Mouse (Mus musculus): ENCODE data around the gene Mroh2a. TPM values are rescaled to one million over a fixed set of nuclear protein-coding genes. Genes with fewer than 3 reads are reported as not detected.
A peak's percentile ranks its signal among the peaks of the same experiment; 100 is the strongest.

Mroh2a gene
- polyA plus RNA-seq, 1 experiment from 2014 or later, result 0.29 TPM

DNA sequence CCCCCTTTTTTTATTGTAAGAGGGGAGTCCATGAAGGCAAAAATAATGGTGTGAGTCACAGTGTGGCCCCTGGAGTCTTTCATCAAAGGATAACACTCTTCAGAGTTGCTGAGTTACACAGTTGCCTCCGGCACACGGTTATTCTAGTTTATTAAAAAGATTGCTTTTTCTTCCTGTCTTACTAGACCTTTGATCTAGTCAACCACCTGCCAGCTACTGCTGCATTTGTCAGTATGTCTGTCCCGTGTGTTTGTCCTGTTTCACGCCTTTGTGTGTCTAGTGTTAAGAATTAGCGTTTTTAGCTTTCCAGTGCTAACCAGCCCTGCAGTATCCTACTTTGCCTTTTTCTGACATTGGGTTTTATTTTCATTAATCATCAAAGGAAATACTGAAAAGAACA, 58.9 kb downstream of the Mroh2a start:
- 47% methylated on average over 5 of the region's 5 CpGs for WGBS
- Histone ChIP-seq H3K9ac (ENCODE audit: low read depth, low read length) (no peak overlapping the region), H3K9me3 (ENCODE audit: control insufficient read depth) (0 out of 2 replicates have a peak, but pooled peaks cover 2% of the 10 kb centered on the region), H3K4me3 (ENCODE audit: low read depth, low read length) (no peak overlapping the region), H3K4me2 (replicated peaks; ENCODE audit: low read depth) (no peak overlapping the region), H3K27me3 (replicated peaks; ENCODE audit: control insufficient read depth, insufficient read depth, low read length) (no peaks in the 10 kb centered on the region), H3K4me1 (replicated peaks; ENCODE audit: control insufficient read depth, insufficient read depth, low read length) (0 out of 2 replicates have a peak, but pooled peaks cover 3% of the 10 kb centered on the region), H3K27ac (ENCODE audit: low read depth, low read length) (no peak overlapping the region), H3K36me3 (ENCODE audit: control insufficient read depth, insufficient read depth) (no peaks in the 10 kb centered on the region)
- ATAC-seq, result no peak
- no peak for TF ChIP-seq CTCF (IDR thresholded peaks at IDR 0.05; ENCODE audit: low read depth)

GRCm38 (mm10) chr1:88286136-88286845, 59.5 kb downstream of the Mroh2a start:
- Histone ChIP-seq H3K27ac (ENCODE audit: low read depth, low read length) (no peak overlapping the region), H3K4me1 (replicated peaks; ENCODE audit: control insufficient read depth, insufficient read depth, low read length) (0 out of 2 replicates have a peak, but pooled peaks cover 3% of the 10 kb centered on the region), H3K9ac (ENCODE audit: low read depth, low read length) (no peak overlapping the region), H3K27me3 (replicated peaks; ENCODE audit: control insufficient read depth, insufficient read depth, low read length) (no peaks in the 10 kb centered on the region), H3K4me2 (replicated peaks; ENCODE audit: low read depth) (no peak overlapping the region), H3K4me3 (ENCODE audit: low read depth, low read length) (no peak overlapping the region), H3K9me3 (ENCODE audit: control insufficient read depth) (0 out of 2 replicates have a peak, but pooled peaks cover 7% of the 10 kb centered on the region), H3K36me3 (ENCODE audit: control insufficient read depth, insufficient read depth) (no peaks in the 10 kb centered on the region)
- WGBS, result 83% methylated on average over 15 of the region's 15 CpGs
- TF ChIP-seq CTCF (IDR thresholded peaks at IDR 0.05; ENCODE audit: low read depth), result no peak
- no peak for ATAC-seq

- Histone ChIP-seq H3K4me1 (replicated peaks; ENCODE audit: control insufficient read depth, insufficient read depth, low read length) (0 out of 2 replicates have a peak, but pooled peaks cover 3% of the 10 kb centered on the region), H3K36me3 (ENCODE audit: control insufficient read depth, insufficient read depth) (no peaks in the 10 kb centered on the region), H3K9ac (ENCODE audit: low read depth, low read length) (no peak overlapping the region), H3K4me3 (ENCODE audit: low read depth, low read length) (no peak overlapping the region), H3K4me2 (replicated peaks; ENCODE audit: low read depth) (no peak overlapping the region), H3K27me3 (replicated peaks; ENCODE audit: control insufficient read depth, insufficient read depth, low read length) (no peaks in the 10 kb centered on the region), H3K27ac (ENCODE audit: low read depth, low read length) (no peak overlapping the region), H3K9me3 (ENCODE audit: control insufficient read depth) (0 out of 2 replicates have a peak, but pooled peaks cover 7% of the 10 kb centered on the region)
- TF ChIP-seq CTCF (IDR thresholded peaks at IDR 0.05; ENCODE audit: low read depth), result no peak
- 74% methylated on average over 13 of the region's 13 CpGs for WGBS
- ATAC-seq, result no peak; the same call in 1 of the 2 replicates
Observed at GRCm38 (mm10) chr1:88286887-88287696, 60.3 kb downstream of the Mroh2a start.

DNA sequence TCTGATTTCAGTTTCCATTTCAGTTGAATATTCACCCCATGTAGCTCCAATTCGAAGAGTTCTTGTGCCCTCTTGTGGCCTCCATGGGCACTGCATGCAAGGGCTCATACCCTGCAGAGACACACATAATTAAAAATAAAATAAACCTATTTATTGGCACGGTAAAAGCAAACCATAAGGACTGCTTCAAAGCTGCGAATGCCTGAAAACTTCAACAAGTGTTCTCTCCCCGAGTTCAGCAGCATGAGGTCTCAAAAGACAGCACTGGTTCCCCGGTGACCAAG, 60.9 kb downstream of the Mroh2a start:
- WGBS, result 33% methylated on average over 5 of the region's 5 CpGs
- peak; percentile 95 for TF ChIP-seq CTCF (IDR thresholded peaks at IDR 0.05; ENCODE audit: low read depth)
- Histone ChIP-seq H3K27me3 (replicated peaks; ENCODE audit: control insufficient read depth, insufficient read depth, low read length) (no peaks in the 10 kb centered on the region), H3K4me3 (ENCODE audit: low read depth, low read length) (no peak overlapping the region), H3K9me3 (ENCODE audit: control insufficient read depth) (0 out of 2 replicates have a peak, but pooled peaks cover 7% of the 10 kb centered on the region), H3K9ac (ENCODE audit: low read depth, low read length) (no peak overlapping the region), H3K36me3 (ENCODE audit: control insufficient read depth, insufficient read depth) (no peaks in the 10 kb centered on the region), H3K4me2 (replicated peaks; ENCODE audit: low read depth) (no peak overlapping the region), H3K27ac (ENCODE audit: low read depth, low read length) (peak overlapping the region; percentile 9; the same call in 1 of the 2 replicates), H3K4me1 (replicated peaks; ENCODE audit: control insufficient read depth, insufficient read depth, low read length) (0 out of 2 replicates have a peak, but pooled peaks cover 3% of the 10 kb centered on the region)
- peak; percentile 54; the same call in 1 of the 2 replicates for ATAC-seq

DNA sequence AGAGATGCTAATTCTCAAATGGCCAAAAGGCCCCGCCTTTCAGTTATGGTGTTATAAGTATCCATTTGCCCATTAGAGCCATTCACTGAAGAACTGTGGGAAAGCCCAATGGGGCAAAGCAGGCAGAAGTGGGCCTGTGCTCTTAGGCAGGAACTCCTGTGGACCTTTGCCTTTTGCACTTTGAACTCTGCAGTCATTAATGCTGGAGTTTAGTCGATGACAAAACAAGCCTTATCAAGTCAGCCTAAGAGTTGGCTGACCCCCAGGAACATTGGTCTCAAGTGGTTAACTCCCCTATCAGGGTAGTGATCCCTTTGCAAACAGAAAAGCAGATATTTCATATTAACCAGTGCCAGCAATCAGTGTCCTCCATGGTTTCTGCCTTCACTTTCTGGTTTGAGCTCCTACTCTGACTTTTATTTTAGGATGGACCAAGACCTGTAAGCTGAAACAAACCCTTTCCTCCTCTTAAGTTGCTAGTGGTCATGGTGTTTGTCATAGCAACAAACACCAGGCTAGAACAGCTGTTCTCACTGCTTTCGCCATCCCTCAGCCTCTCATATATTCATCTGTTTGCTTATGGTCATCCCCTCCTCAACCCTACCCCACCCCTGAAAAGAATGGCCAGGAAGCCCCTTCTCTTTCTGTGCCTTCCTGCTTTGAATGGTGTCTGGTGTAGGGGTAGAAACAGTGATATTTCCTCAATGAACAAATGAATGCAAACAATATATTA, 61.4 kb downstream of the Mroh2a start:
- H3K27me3 ChIP-seq (replicated peaks; ENCODE audit: control insufficient read depth, insufficient read depth, low read length), result no peaks in the 10 kb centered on the region
- peak; percentile 77 for ATAC-seq
- no peaks in the 10 kb centered on the region for H3K36me3 ChIP-seq (ENCODE audit: control insufficient read depth, insufficient read depth)
- peak overlapping the region; percentile 9; the same call in 1 of the 2 replicates for H3K27ac ChIP-seq (ENCODE audit: low read depth, low read length)
- H3K9me3 ChIP-seq (ENCODE audit: control insufficient read depth), result 0 out of 2 replicates have a peak, but pooled peaks cover 7% of the 10 kb centered on the region
- WGBS, result 28% methylated on average over 3 of the region's 3 CpGs
- no peak overlapping the region for H3K9ac ChIP-seq (ENCODE audit: low read depth, low read length)
- H3K4me2 ChIP-seq (replicated peaks; ENCODE audit: low read depth), result no peak overlapping the region
- no peak overlapping the region for H3K4me3 ChIP-seq (ENCODE audit: low read depth, low read length)
- H3K4me1 ChIP-seq (replicated peaks; ENCODE audit: control insufficient read depth, insufficient read depth, low read length), result 0 out of 2 replicates have a peak, but pooled peaks cover 3% of the 10 kb centered on the region
- TF ChIP-seq CTCF (IDR thresholded peaks at IDR 0.05; ENCODE audit: low read depth), result no peak

DNA sequence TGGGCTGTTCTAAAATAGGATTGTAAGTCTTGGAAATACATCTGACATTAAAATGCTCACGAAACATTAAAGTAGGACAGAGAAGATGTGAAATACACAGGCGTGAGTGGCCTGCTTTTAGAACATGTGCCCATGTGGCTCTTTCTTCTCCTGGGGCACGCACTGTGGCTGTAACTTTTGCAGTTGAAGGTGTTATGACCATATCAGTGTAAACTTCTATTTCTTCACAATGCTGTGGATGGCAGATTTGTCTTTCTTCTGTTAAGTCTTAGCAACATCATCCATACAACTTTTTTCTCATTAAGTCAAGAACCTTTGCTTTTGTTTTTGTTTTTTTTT, 62.0 kb downstream of the Mroh2a start:
- Histone ChIP-seq H3K27me3 (replicated peaks; ENCODE audit: control insufficient read depth, insufficient read depth, low read length) (no peaks in the 10 kb centered on the region), H3K9ac (ENCODE audit: low read depth, low read length) (no peak overlapping the region), H3K36me3 (ENCODE audit: control insufficient read depth, insufficient read depth) (no peaks in the 10 kb centered on the region), H3K9me3 (ENCODE audit: control insufficient read depth) (0 out of 2 replicates have a peak, but pooled peaks cover 7% of the 10 kb centered on the region), H3K4me1 (replicated peaks; ENCODE audit: control insufficient read depth, insufficient read depth, low read length) (0 out of 2 replicates have a peak, but pooled peaks cover 1% of the 10 kb centered on the region), H3K4me2 (replicated peaks; ENCODE audit: low read depth) (no peak overlapping the region), H3K4me3 (ENCODE audit: low read depth, low read length) (no peak overlapping the region), H3K27ac (ENCODE audit: low read depth, low read length) (no peak overlapping the region)
- 75% methylated on average over 3 of the region's 3 CpGs for WGBS
- ATAC-seq, result no peak
- TF ChIP-seq CTCF (IDR thresholded peaks at IDR 0.05; ENCODE audit: low read depth), result no peak

Data from intestine, postnatal 0 days (tissue).